Mouse (Mus musculus): ENCODE measurements around the gene Syngr1. TPM values are rescaled to one million over a fixed set of nuclear protein-coding genes. Genes with fewer than 3 reads are reported as not detected.

Gene Syngr1
- polyA plus RNA-seq, 1 experiment from 2014 or later, result 21.5 TPM

DNA sequence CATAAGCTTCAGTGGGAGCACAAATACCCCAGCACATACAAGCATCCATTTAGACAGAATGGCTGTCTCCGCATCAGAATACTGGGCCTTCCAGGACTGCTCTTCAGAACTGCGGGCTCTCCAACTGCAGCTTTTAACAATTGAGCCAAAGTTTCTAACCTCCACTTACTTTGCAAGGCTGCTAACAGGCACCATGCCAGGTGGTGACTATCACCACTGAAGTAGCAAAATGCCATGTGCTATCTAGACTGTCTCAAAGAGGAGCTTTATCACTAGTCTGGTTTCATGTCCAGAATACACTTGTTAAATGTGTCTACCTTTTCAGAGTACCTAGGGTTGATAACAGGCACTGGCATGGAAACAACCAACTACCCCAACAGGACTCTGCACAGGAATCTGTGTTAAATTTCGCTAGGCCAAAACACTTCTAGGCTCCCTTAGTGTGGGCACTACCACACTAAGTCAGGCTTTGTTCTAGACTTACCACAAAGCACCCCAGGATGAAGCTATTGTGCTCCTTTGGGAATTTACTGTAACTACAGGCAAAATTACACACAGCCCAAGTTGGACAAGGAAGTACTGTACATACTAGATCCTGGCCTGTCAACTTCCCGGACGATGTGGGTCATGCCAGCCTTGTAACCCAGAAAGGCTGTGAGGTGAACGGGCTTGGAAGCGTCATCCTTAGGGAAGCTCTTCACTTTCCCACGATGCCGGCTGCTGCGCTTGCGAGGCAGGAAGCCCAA is 9.2 kb upstream of the Syngr1 start:
- H3K9ac ChIP-seq, result peak overlapping the region; percentile 90
- no peaks in the 10 kb centered on the region for H3K27me3 ChIP-seq
- peaks cover 31% of the 10 kb centered on the region for H3K4me1 ChIP-seq
- ATAC-seq, result no peak
- peaks cover 52% of the 10 kb centered on the region for H3K36me3 ChIP-seq (ENCODE audit: poor library complexity, severe bottlenecking)
- H3K4me2 ChIP-seq, result peak overlapping the region; percentile 85
- whole genome bisulfite sequencing, result 7% methylated on average over 11 of the region's 11 CpGs
- H3K9me3 ChIP-seq (replicated peaks), result 0 out of 2 replicates have a peak, but pooled peaks cover 4% of the 10 kb centered on the region
- peak overlapping the region; percentile 80 for H3K4me3 ChIP-seq
- H3K27ac ChIP-seq, result peak overlapping the region; percentile 81; the same call in 1 of the 2 replicates

DNA sequence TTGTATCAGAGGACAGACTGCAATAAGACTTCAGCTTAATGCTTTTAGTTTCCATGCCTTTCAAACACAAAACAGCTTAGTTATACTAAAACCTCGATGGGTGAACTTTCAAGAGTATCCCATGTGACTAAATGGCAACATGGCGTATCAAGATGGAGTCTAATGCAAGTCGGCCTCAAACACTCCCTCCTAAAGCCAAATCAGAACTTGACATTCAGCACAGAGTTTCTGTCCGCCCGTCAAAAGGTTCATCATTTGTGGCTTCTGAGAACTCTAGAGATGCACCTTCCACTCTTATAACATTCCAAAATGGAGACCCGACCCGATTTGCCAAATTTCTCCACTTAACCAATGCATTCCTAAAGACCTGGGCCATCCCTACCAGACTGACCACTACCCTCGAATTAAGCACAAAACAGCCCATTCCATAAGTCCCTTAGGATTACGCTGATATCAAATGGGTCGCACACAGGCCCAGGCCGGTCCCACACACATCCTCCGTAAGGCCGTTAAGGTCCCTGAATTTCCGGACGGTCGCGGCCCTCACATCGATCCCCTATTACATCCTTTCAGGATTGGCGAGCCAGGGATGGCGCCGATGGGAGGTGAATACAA is 8.4 kb upstream of the Syngr1 start:
- H3K4me3 ChIP-seq, result peak overlapping the region; percentile 80
- H3K9ac ChIP-seq, result peak overlapping the region; percentile 90
- no peaks in the 10 kb centered on the region for H3K27me3 ChIP-seq
- H3K36me3 ChIP-seq (ENCODE audit: poor library complexity, severe bottlenecking), result peaks cover 44% of the 10 kb centered on the region
- no peak for ATAC-seq
- peak overlapping the region; percentile 81 for H3K27ac ChIP-seq
- peak overlapping the region; percentile 85 for H3K4me2 ChIP-seq
- 0 out of 2 replicates have a peak, but pooled peaks cover 4% of the 10 kb centered on the region for H3K9me3 ChIP-seq (replicated peaks)
- H3K4me1 ChIP-seq, result peaks cover 31% of the 10 kb centered on the region
- under 1% methylated on average over 21 of the region's 21 CpGs for WGBS

DNA sequence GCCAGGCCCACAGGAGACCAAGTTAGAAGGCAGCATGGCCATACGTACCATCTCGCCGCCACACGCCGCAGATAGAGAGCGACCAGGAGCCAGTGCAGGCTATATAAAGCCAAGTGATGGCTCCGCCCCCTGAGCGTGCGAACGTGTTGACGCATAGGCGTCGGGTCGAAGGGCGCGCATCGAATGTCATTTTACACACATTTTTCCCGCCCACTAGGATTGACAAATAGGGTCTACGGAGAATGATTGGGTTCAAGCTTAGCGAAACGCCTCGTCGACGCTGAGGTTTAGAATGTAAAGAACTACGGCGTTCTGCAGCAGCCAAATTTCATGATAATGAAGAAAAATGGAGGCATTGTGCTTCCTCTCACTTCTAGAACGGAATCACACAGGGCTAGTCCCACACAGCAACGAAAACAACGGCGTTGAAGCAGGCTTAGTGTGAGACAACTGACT is 7.8 kb upstream of the Syngr1 start:
- H3K4me3 ChIP-seq, result peak overlapping the region; percentile 80
- peaks cover 31% of the 10 kb centered on the region for H3K4me1 ChIP-seq
- WGBS, result under 1% methylated on average over 30 of the region's 30 CpGs
- H3K36me3 ChIP-seq (ENCODE audit: poor library complexity, severe bottlenecking), result peaks cover 38% of the 10 kb centered on the region
- H3K9me3 ChIP-seq (replicated peaks), result 0 out of 2 replicates have a peak, but pooled peaks cover 4% of the 10 kb centered on the region
- H3K27ac ChIP-seq, result peak overlapping the region; percentile 96
- H3K4me2 ChIP-seq, result peak overlapping the region; percentile 85
- H3K9ac ChIP-seq, result peak overlapping the region; percentile 90
- peak; percentile 97 for ATAC-seq
- H3K27me3 ChIP-seq, result no peaks in the 10 kb centered on the region

DNA sequence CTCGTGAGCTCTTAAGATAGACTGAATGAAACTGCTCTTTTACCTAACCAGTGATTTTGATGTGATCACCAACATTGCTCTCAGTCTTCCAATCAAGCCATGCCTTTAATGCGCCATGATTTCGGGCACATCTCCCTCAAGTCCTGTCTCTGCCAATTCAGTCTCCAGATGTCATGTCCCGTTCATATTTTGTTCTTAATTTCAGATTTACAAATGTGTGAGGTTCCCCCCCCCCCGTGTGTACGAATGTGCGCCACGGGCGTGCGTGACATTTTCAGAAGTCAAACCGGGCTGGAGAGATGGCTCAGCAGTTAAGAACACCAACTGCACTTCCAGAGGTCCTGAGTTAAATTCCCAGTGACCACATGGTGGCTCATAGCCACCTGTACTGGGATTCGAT is 7.4 kb upstream of the Syngr1 start:
- ATAC-seq, result peak; percentile 10
- Histone ChIP-seq H3K4me1 (peaks cover 31% of the 10 kb centered on the region), H3K9ac (peak overlapping the region; percentile 90), H3K27me3 (no peaks in the 10 kb centered on the region), H3K9me3 (replicated peaks) (0 out of 2 replicates have a peak, but pooled peaks cover 4% of the 10 kb centered on the region), H3K4me3 (peak overlapping the region; percentile 80), H3K4me2 (peak overlapping the region; percentile 85), H3K36me3 (ENCODE audit: poor library complexity, severe bottlenecking) (peaks cover 34% of the 10 kb centered on the region), H3K27ac (peak overlapping the region; percentile 96)
- WGBS, result under 1% methylated on average over 12 of the region's 12 CpGs

DNA sequence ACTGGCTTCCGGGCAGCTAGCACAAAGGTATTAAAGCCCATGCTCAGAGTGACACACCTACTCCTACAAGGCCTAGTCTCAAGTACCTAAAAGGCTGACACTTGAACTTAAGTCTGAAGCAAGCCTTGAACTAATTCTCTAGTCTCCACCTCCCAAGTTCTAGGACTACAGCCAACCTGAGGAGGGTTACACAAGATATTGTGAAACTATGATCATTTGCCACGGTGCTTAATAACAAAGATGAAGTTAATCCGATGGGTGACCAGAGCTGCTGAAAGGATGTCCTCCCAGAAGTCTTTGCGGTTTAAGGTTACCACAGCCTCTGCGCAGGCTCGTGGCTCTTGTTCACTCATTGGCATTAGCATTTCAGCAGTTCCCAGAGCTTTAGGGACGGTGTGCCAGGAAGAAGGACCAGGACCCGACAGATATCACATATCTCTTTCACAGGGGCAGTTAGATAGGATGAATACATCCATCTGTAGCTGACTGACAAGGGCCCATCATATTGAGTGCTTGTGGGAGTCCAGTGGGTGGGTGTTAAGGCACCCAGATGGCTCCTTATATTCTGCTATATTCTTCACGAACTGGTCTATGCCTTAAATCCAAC is 3.6 kb upstream of the Syngr1 start:
- Histone ChIP-seq H3K27ac (no peak overlapping the region), H3K4me1 (peaks cover 11% of the 10 kb centered on the region), H3K4me2 (no peak overlapping the region), H3K9ac (no peak overlapping the region), H3K4me3 (no peak overlapping the region), H3K9me3 (replicated peaks) (0 out of 2 replicates have a peak, but pooled peaks cover 4% of the 10 kb centered on the region), H3K36me3 (ENCODE audit: poor library complexity, severe bottlenecking) (no peaks in the 10 kb centered on the region), H3K27me3 (peaks cover 7% of the 10 kb centered on the region; the same call in 1 of the 2 replicates)
- ATAC-seq, result no peak
- WGBS, result 85% methylated on average over 9 of the region's 9 CpGs

DNA sequence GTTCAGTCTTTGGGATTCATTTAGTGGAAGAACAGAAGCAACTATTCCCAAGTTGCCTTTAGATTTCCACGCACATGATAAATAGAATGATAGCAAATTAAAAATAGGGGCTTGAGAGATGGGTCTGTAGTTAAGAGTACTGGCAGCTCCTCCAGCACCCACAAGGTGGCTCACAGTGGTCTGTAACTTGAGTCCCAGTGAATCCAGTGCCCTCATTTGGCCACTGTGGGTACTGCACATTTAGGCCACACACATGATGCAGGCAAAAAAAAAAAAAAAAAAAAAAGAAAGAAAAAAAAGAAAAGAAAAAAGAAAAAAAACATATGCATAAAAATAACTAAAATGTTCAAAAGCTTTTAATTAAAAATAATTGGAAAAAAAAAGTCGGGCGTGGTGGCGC is 2.5 kb upstream of the Syngr1 start:
- whole genome bisulfite sequencing, result 38% methylated on average over 4 of the region's 4 CpGs
- no peak for ATAC-seq

DNA sequence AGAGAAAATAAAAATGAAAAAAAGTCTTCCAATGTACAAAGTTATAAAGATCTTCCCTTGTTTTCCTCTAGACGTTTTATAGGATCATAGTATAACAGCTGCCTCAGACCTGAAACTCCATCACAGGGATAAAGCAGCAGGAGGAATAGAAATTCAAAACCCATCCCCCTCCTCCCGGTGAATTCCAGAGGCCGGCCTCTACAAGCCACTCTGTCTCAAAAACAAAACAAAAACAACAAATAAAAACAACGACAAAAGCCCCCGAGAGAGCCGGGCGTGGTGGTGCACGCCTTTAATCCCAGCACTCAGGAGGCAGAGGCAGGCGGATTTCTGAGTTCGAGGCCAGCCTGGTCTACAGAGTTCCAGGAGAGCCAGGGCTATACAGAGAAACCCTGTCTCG is 979 bp upstream of the Syngr1 start:
- Histone ChIP-seq H3K27ac (no peak overlapping the region), H3K9me3 (replicated peaks) (0 out of 2 replicates have a peak, but pooled peaks cover 4% of the 10 kb centered on the region), H3K36me3 (ENCODE audit: poor library complexity, severe bottlenecking) (no peaks in the 10 kb centered on the region), H3K9ac (no peak overlapping the region), H3K4me3 (no peak overlapping the region), H3K4me1 (peaks cover 14% of the 10 kb centered on the region), H3K27me3 (peaks cover 12% of the 10 kb centered on the region; the same call in 1 of the 2 replicates), H3K4me2 (peak overlapping the region; percentile 84; the same call in 1 of the 2 replicates)
- ATAC-seq, result no peak
- WGBS, result 78% methylated on average over 11 of the region's 11 CpGs

More for the DNA sequence above, 2.5 kb upstream of the Syngr1 start:
- Histone ChIP-seq H3K9me3 (replicated peaks) (0 out of 2 replicates have a peak, but pooled peaks cover 4% of the 10 kb centered on the region), H3K27ac (no peak overlapping the region), H3K36me3 (ENCODE audit: poor library complexity, severe bottlenecking) (no peaks in the 10 kb centered on the region), H3K27me3 (peaks cover 12% of the 10 kb centered on the region; the same call in 1 of the 2 replicates), H3K4me2 (no peak overlapping the region), H3K4me1 (peaks cover 14% of the 10 kb centered on the region), H3K9ac (no peak overlapping the region), H3K4me3 (no peak overlapping the region)

DNA sequence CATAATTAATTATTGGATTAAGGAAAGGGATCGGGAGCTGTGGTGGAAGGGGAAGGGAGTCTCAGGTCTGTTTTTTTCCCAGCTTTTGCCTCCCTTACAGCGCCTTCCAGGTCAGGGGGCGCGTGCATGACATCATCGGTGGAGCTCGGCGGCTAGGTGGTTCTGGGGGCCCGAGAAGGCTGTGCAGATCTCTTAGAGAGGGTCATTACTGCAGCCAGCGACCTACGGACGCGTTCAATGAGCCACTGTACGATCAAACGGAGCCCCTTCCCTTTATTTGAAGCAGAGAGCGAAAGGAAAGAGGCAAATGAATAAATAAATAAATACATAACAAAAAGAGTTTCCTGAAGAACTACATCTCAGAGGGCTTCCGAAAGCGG is 403 bp upstream of the Syngr1 start:
- Histone ChIP-seq H3K36me3 (ENCODE audit: poor library complexity, severe bottlenecking) (no peaks in the 10 kb centered on the region), H3K4me2 (peak overlapping the region; percentile 84), H3K27ac (no peak overlapping the region), H3K9ac (peak overlapping the region; percentile 80), H3K4me1 (peaks cover 14% of the 10 kb centered on the region), H3K4me3 (peak overlapping the region; percentile 63), H3K27me3 (peaks cover 12% of the 10 kb centered on the region; the same call in 1 of the 2 replicates), H3K9me3 (replicated peaks) (0 out of 2 replicates have a peak, but pooled peaks cover 4% of the 10 kb centered on the region)
- under 1% methylated on average over 17 of the region's 17 CpGs for whole genome bisulfite sequencing
- peak; percentile 46 for ATAC-seq

DNA sequence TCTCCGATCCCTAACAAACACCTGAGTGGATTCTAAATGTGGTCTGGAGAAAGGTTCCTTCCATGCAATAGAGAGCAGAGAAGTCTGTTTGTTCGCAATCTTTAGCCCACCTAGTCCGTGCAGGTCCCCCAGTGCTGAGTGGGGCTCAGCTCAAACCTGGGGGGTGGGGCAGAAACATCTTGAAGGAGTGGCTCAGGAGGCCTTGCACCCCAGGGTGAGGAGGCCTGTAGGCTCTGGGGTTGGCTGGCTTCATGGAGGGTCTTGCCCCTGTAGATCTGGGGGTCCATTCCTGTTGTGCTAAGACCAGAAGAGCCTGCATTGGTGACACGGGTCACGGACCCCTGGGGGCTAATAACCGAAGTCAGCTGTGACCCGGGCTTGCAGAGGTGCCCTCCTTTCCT is 907 bp downstream of the Syngr1 start:
- peaks cover 12% of the 10 kb centered on the region; the same call in 1 of the 2 replicates for H3K27me3 ChIP-seq

DNA sequence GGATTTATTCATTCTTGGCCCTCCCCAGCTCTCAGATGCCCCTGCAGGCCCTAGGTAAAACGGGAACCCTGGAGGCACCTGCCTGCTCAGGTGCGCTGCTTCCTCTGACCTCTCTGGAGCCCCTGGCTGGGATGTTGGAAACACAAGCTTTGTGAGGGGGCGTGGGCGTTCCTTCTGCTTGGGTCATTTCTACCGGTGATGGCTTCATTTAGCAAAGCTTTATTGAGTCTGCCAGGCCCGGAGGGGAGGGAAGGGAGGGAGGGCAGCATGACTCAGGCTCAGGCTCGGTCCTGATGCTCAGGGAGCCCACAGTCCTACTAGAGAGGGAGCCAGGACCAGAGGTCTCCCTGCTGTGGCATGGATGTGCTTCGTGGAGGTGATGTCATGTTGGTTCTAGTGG is 1.5 kb downstream of the Syngr1 start:
- H3K9me3 ChIP-seq (replicated peaks), result no peaks in the 10 kb centered on the region
- H3K4me2 ChIP-seq, result peak overlapping the region; percentile 84
- peaks cover 21% of the 10 kb centered on the region for H3K4me1 ChIP-seq
- peak overlapping the region; percentile 63 for H3K4me3 ChIP-seq
- H3K27ac ChIP-seq, result no peak overlapping the region
- H3K27me3 ChIP-seq, result peaks cover 12% of the 10 kb centered on the region; the same call in 1 of the 2 replicates
- H3K9ac ChIP-seq, result peak overlapping the region; percentile 80; the same call in 1 of the 2 replicates
- no peaks in the 10 kb centered on the region for H3K36me3 ChIP-seq (ENCODE audit: poor library complexity, severe bottlenecking)
- ATAC-seq, result no peak
- 19% methylated on average over 8 of the region's 8 CpGs for WGBS

More for the DNA sequence above, 907 bp downstream of the Syngr1 start:
- H3K4me3 ChIP-seq, result peak overlapping the region; percentile 63
- H3K27ac ChIP-seq, result no peak overlapping the region
- H3K9ac ChIP-seq, result peak overlapping the region; percentile 80
- H3K4me1 ChIP-seq, result peaks cover 16% of the 10 kb centered on the region
- H3K9me3 ChIP-seq (replicated peaks), result no peaks in the 10 kb centered on the region
- H3K4me2 ChIP-seq, result peak overlapping the region; percentile 84
- ATAC-seq, result no peak
- no peaks in the 10 kb centered on the region for H3K36me3 ChIP-seq (ENCODE audit: poor library complexity, severe bottlenecking)
- 24% methylated on average over 7 of the region's 7 CpGs for WGBS

DNA sequence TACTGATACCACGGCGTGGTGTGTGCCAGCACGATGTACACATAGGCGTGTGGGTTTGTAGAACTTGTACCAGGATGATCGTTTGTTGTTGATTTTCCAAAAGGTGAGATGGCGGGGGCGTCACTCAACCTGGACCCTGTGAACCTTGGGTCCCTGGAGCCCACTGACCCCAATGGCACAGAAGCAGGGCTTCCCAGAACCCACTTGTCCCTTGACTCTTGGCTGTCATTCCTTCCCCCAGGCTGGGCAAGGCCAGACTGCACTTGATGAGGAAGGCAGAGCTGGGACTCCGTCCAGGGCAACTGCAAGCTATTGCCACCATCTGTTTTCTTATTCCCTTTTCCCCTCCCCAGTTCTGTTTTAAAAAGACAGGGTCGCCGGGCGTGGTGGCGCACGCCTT is 3.1 kb downstream of the Syngr1 start:
- H3K4me1 ChIP-seq, result peaks cover 26% of the 10 kb centered on the region
- H3K27me3 ChIP-seq, result peaks cover 12% of the 10 kb centered on the region; the same call in 1 of the 2 replicates
- H3K4me3 ChIP-seq, result no peak overlapping the region
- 93% methylated on average over 13 of the region's 13 CpGs for WGBS
- no peaks in the 10 kb centered on the region for H3K36me3 ChIP-seq (ENCODE audit: poor library complexity, severe bottlenecking)
- no peak overlapping the region for H3K9ac ChIP-seq
- no peaks in the 10 kb centered on the region for H3K9me3 ChIP-seq (replicated peaks)
- no peak for ATAC-seq
- no peak overlapping the region for H3K27ac ChIP-seq
- no peak overlapping the region for H3K4me2 ChIP-seq
